Mouse (Mus musculus) ES-E14 (cell line): ENCODE data around the gene Ppt2.

Experiments
- CHD2 ChIP-seq: IDR thresholded peaks from 2 replicates; pipeline ENCODE4 v1.6.1; 2014; ENCODE audit warnings: mild to moderate bottlenecking, low read depth, low read length, inconsistent platforms
- HCFC1 ChIP-seq: IDR thresholded peaks from 2 replicates; pipeline ENCODE4 v1.6.1; 2012; ENCODE audit warnings: low read length, inconsistent platforms, borderline replicate concordance; ENCODE audit not compliant: insufficient read depth
- MAFK ChIP-seq: IDR thresholded peaks from 2 replicates; pipeline ENCODE4 v1.6.1; 2014; ENCODE audit warnings: mild to moderate bottlenecking, low read depth, low read length, inconsistent platforms; ENCODE audit not compliant: insufficient read depth
- ZC3H11A ChIP-seq: IDR thresholded peaks from 2 replicates; pipeline ENCODE4 v1.6.1; 2012; ENCODE audit warnings: low read depth, mild to moderate bottlenecking, inconsistent platforms, low read length, borderline replicate concordance
- ZNF384 ChIP-seq: IDR thresholded peaks from 2 replicates; pipeline ENCODE4 v1.6.1; 2012; ENCODE audit warnings: low read depth, low read length, inconsistent platforms

- TF ChIP-seq MAFK (no peak), CHD2 (no peak), ZC3H11A (no peak), ZNF384 (no peak), HCFC1 (no peak)
Measured at GRCm38 (mm10) chr17:34589206-34589605, 39.1 kb downstream of the Ppt2 start.
